Mouse (Mus musculus): ENCODE results near the gene Ergic2. TPM values are rescaled to one million over a fixed set of nuclear protein-coding genes. Genes with fewer than 3 reads are reported as not detected.

Ergic2 gene
- polyA plus RNA-seq, 1 experiment from 2014 or later, result 219 TPM

- Histone ChIP-seq H3K9ac (replicated peaks; ENCODE audit: low read depth, low read length) (no peak overlapping the region), H3K36me3 (ENCODE audit: control insufficient read depth, insufficient read depth, low read length) (no peaks in the 10 kb centered on the region), H3K27ac (ENCODE audit: low read depth, low read length) (no peak overlapping the region), H3K4me3 (ENCODE audit: low read depth, low read length) (no peak overlapping the region), H3K4me2 (ENCODE audit: low read depth, low read length) (no peak overlapping the region), H3K4me1 (ENCODE audit: control insufficient read depth, insufficient read depth, low read length) (no peaks in the 10 kb centered on the region), H3K9me3 (ENCODE audit: control insufficient read depth, low read length) (no peaks in the 10 kb centered on the region), H3K27me3 (ENCODE audit: control insufficient read depth, insufficient read depth, low read length) (no peaks in the 10 kb centered on the region)
- ATAC-seq (ENCODE audit: low read depth), result no peak
- 32% methylated on average over 10 of the region's 10 CpGs for WGBS
Observed at GRCm38 (mm10) chr6:148132314-148132713, 79.9 kb downstream of the Ergic2 start.

Other genes with a start within 250 kb of the Ergic2 start
- 24.7 and 29.8 TPM in 2 replicates for gene Far2, start 165.1 kb downstream of the Ergic2 start, polyA plus RNA-seq (2014; fragmentation: Nextera tagmentation; extraction: Ambion mirVana)
- 6.2 and 8.5 TPM in 2 replicates for gene Tmtc1, start 232.0 kb upstream of the Ergic2 start, polyA plus RNA-seq (2014; fragmentation: Nextera tagmentation; extraction: Ambion mirVana)